Mouse (Mus musculus) heart, adult 8-10 months (tissue): ENCODE measurements around the gene Nanos3. TPM values are rescaled to one million over a fixed set of nuclear protein-coding genes. Genes with fewer than 3 reads are reported as not detected.

ENCODE experiments used
- DNase-seq: peaks from one replicate; pipeline ENCODE4 v3.0.0; 2022; ENCODE audit warnings: low spot score
- total RNA-seq, 4 experiments: library from RNA; stranded (reverse); gene quantifications; 2 replicates each; pipeline ENCODE4 v1.2.4; 2022

The Nanos3 gene
- total RNA-seq, 4 experiments from 2014 or later, result 0.98 to 1.7 (median 1.5) TPM

GRCm38 (mm10) chr8:84184085-84185043 is 653 bp downstream of the Nanos3 start:
- DNase-seq, result no peak

GRCm38 (mm10) chr8:84183261-84184084 is 1.5 kb downstream of the Nanos3 start:
- no peak for DNase-seq

GRCm38 (mm10) chr8:84182833-84183232 is 2.2 kb downstream of the Nanos3 start:
- DNase-seq, result no peak

GRCm38 (mm10) chr8:84180530-84181190 is 4.4 kb downstream of the Nanos3 start:
- no peak for DNase-seq

- DNase-seq, result no peak
Observed at GRCm38 (mm10) chr8:84179946-84180345, 5.1 kb downstream of the Nanos3 start.

- no peak for DNase-seq
Observed at GRCm38 (mm10) chr8:84178592-84178991, 6.4 kb downstream of the Nanos3 start.

- DNase-seq, result no peak
Observed at GRCm38 (mm10) chr8:84177405-84177804, 7.6 kb downstream of the Nanos3 start.

- DNase-seq, result no peak
Observed at GRCm38 (mm10) chr8:84176560-84176959, 8.5 kb downstream of the Nanos3 start.

GRCm38 (mm10) chr8:84173861-84174260 is 11.2 kb downstream of the Nanos3 start:
- DNase-seq, result no peak

GRCm38 (mm10) chr8:84170096-84170495 is 14.9 kb downstream of the Nanos3 start:
- no peak for DNase-seq

- no peak for DNase-seq
Observed at GRCm38 (mm10) chr8:84167696-84168095, 17.3 kb downstream of the Nanos3 start.

GRCm38 (mm10) chr8:84157620-84158019 is 27.4 kb downstream of the Nanos3 start:
- no peak for DNase-seq

- no peak for DNase-seq
Observed at GRCm38 (mm10) chr8:84149181-84149580, 35.8 kb downstream of the Nanos3 start.

GRCm38 (mm10) chr8:84148531-84148850 is 36.5 kb downstream of the Nanos3 start:
- DNase-seq, result no peak

- peak; percentile 94 for DNase-seq
Observed at GRCm38 (mm10) chr8:84147769-84148530, 37.1 kb downstream of the Nanos3 start, which contains the start of the genes Cc2d1a and 4930432K21Rik. TSS of gene Cc2d1a (minus strand) at chr8:84147936. TSS of gene 4930432K21Rik (plus strand) at chr8:84148025.

GRCm38 (mm10) chr8:84147324-84147766 is 37.7 kb downstream of the Nanos3 start:
- DNase-seq, result no peak

- DNase-seq, result no peak
Observed at GRCm38 (mm10) chr8:84144636-84145245, 40.3 kb downstream of the Nanos3 start.

GRCm38 (mm10) chr8:84140838-84141237 is 44.2 kb downstream of the Nanos3 start:
- no peak for DNase-seq

GRCm38 (mm10) chr8:84137848-84138247 is 47.2 kb downstream of the Nanos3 start:
- DNase-seq, result no peak

GRCm38 (mm10) chr8:84132225-84132624 is 52.8 kb downstream of the Nanos3 start:
- no peak for DNase-seq

- peak; percentile 13 for DNase-seq
Observed at GRCm38 (mm10) chr8:84130806-84131205, 54.2 kb downstream of the Nanos3 start.
